Mouse (Mus musculus) ZHBTc4 (cell line): Measurements from ENCODE around the gene Car15.

Source experiments
- DNase-seq: peaks from one replicate; pipeline ENCODE4 v3.0.0-alpha.2; 2011; ENCODE audit warnings: low read depth, low spot score

The Car15 gene

GRCm38 (mm10) chr16:17802839-17803674 lies 35.1 kb downstream of the Car15 start:
- DNase-seq: peak; percentile 60

- no peak for DNase-seq
These were observed 35.7 kb downstream of the Car15 start for GRCm38 (mm10) chr16:17802456-17802838.

DNA sequence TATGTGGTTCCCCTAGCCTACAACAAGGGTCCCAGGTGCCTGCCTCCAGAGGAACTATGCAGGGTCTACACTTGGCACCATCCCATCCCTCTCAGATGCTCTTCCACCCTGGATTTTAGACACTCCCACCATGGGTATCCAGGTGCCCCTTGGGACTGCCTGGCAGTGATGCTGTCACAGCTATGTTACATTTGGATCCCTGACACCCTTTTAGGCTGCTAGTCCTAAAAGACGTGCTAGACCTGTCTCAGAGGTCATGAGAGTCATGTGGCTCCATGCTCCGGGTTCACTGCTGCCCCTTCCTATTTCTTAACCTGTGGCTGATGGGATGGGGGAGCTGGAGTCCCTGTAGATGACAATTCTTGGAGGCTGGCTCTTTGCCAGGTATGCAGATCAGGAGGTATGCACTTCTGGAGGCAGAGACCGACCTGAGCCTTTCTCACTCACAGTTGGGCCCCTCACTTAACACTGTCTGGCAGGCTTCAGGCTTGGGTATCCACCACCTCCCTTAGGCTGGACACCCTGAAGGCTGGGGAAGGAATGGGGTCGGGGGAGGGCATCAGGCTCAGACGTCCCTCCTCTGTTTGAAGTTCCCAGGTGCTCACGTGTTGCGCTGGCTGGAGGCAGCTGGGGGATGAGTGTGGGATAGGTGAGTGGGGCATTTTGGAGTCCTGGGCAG lies 36.2 kb downstream of the Car15 start:
- DNase-seq: peak; percentile 21

- DNase-seq: no peak
These were observed 38.6 kb downstream of the Car15 start for GRCm38 (mm10) chr16:17799584-17799983.

- peak; percentile 20 for DNase-seq
These were observed 39.6 kb downstream of the Car15 start for GRCm38 (mm10) chr16:17798321-17799180.

- peak; percentile 57 for DNase-seq
These were observed 40.3 kb downstream of the Car15 start for GRCm38 (mm10) chr16:17797812-17798311.

DNA sequence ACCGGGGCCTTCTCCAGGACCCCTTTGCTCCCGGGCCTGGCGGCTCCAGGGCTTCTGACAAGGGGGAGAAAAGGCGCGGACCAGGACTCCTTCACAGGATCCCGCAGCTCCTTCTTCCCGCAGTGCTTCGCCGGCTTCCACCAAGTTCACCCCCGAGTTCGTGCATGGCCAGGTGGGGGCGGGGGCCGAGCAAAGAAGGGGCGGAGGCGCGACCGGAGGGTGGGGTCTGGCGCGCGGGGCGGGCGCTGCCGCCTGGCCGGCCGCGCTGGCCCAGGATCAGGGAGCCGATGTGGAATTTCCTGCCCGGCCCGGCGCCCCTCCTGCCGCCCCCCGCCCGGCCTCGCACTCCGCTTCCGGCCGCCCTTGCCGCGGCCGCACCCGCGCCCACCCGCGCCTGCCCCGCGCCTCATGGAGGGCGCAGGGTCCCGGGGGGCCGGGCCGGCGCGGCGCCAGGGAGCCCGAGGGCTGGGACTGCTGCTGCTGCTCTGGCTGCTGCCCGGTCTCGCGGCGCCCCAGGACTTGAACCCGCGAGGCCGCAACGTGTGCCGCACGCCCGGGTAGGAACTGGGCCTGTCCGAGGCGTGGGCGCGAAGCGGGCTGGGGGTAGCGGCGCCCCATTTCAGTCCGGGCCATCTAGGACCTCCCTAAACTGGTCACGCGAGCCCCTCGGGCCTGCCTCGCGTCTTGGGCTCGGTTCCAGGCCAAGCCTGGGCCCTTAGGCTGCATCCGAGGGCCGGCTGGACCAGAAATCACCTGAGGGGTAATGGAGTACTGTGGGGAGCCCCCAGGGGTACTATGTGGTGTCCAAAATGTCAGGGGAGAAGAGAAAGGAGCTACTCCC lies 41.0 kb downstream of the Car15 start, which contains the start of gene Scarf2:
Gene Scarf2, plus strand, starts transcription at position 312 of the 841 bp plus-strand sequence.
- peak; percentile 46 for DNase-seq

- DNase-seq: no peak
These were observed 41.6 kb downstream of the Car15 start for GRCm38 (mm10) chr16:17796519-17796918.

- DNase-seq: no peak
These were observed 42.5 kb downstream of the Car15 start for GRCm38 (mm10) chr16:17795643-17796042.

DNA sequence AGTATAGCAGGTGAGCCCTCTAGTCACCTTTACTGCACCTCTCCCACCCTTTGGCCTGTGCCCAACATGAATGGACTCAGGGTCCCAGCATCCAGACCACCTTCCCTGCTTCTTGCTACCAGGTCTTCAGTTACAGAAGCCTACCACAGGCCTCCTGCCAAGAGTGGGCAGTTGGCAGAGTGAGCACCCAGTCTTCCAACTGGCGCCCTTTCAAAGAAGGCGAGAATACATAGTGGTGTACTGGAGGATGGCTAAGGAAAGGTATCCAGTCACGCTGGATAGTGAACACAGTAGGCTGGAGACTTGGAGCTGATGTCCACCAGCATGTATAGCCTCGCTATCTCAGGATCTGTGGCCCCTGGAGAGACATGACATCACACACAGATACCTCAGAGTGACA lies 44.1 kb downstream of the Car15 start:
- no peak for DNase-seq

GRCm38 (mm10) chr16:17792728-17793127 lies 45.4 kb downstream of the Car15 start:
- no peak for DNase-seq

DNA sequence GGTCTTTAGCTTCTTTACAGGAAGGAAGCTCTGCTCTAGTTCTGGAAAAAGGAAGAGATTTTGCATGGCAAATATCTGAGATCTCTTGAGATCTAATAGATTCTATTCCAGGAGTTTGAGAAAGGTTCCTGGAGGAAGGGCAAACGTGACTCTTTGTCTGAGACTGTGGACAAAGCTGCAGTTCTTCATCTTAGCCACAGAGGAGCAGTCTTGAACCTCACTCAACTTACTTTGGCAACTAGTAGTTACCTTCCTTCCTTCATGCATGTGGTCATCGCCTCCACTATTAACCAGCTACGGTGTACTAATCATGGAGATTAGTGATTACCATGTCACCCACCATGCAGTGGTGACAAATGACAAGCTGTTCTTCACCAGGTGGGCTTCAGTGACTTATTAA lies 52.8 kb downstream of the Car15 start:
- DNase-seq: no peak
